Mouse (Mus musculus) intestine, postnatal 0 days (tissue): ENCODE measurements around the gene Gpam. TPM values are rescaled to one million over a fixed set of nuclear protein-coding genes. Genes with fewer than 3 reads are reported as not detected.

ENCODE experiments used
- ATAC-seq: fragments of 200-750 bp; cut with Nextera tagmentation; 2 replicates; pipeline ENCODE4 v1.8.0; 2017; ENCODE audit warnings: mild to moderate bottlenecking, moderate TSS enrichment, moderate library complexity
- H3K27ac ChIP-seq: fragments of 300-500 bp; sonication (generic); 2 replicates; pipeline ENCODE4 v1.5.1; 2014; ENCODE audit warnings: mild to moderate bottlenecking, low read depth, low read length, moderate library complexity
- H3K27me3 ChIP-seq: fragments of 300-500 bp; sonication (generic); replicated peaks from 2 replicates; pipeline ENCODE4 v1.6.1; 2014; ENCODE audit warnings: low read length, mixed read lengths; ENCODE audit not compliant: control insufficient read depth, insufficient read depth
- H3K36me3 ChIP-seq: fragments of 300-500 bp; sonication (generic); 2 replicates; pipeline ENCODE4 v1.6.1; 2014; ENCODE audit warnings: mild to moderate bottlenecking, moderate library complexity; ENCODE audit not compliant: control insufficient read depth, insufficient read depth
- H3K4me1 ChIP-seq: fragments of 300-500 bp; sonication (generic); replicated peaks from 2 replicates; pipeline ENCODE4 v1.6.1; 2014; ENCODE audit warnings: antibody characterized with exemption, low read length, mixed read lengths; ENCODE audit not compliant: control insufficient read depth, insufficient read depth
- H3K4me2 ChIP-seq: fragments of 300-500 bp; sonication (generic); replicated peaks from 2 replicates; pipeline ENCODE4 v1.6.1; 2014; ENCODE audit warnings: low read depth, mild to moderate bottlenecking, moderate library complexity
- H3K4me3 ChIP-seq: fragments of 300-500 bp; sonication (generic); 2 replicates; pipeline ENCODE4 v1.5.1; 2014; ENCODE audit warnings: low read depth, low read length
- H3K9ac ChIP-seq: fragments of 300-500 bp; sonication (generic); 2 replicates; pipeline ENCODE4 v1.6.1; 2014; ENCODE audit warnings: mild to moderate bottlenecking, low read depth, low read length
- H3K9me3 ChIP-seq: fragments of 300-500 bp; sonication (generic); 2 replicates; pipeline ENCODE4 v1.6.1; 2016; ENCODE audit warnings: mixed run types; ENCODE audit not compliant: control insufficient read depth
- CTCF ChIP-seq: sonication (generic); IDR thresholded peaks from 2 replicates; pipeline ENCODE4 v1.5.1; 2016; ENCODE audit warnings: low read depth, mild to moderate bottlenecking, control low read depth, antibody characterized with exemption, moderate library complexity
- WGBS: fragments of 180-500 bp; shearing (Covaris S2); extraction: QIAGEN DNeasy Blood & Tissue Kit; methylation state at CpG from one replicate; pipeline ENCODE4 v1.1.7; 2014; 5-methylcytosine and 5-hydroxymethylcytosine counted together
- polyA plus RNA-seq: library from polyadenylated mRNA; unstranded; fragments of >200 nt; fragmentation: Nextera tagmentation; extraction: Ambion mirVana; gene quantifications from 2 replicates; pipeline ENCODE4 v1.2.1, GENCODE M21; 2015

Gene Gpam
- polyA plus RNA-seq, 1 experiment from 2014 or later, result 6.6 TPM

DNA sequence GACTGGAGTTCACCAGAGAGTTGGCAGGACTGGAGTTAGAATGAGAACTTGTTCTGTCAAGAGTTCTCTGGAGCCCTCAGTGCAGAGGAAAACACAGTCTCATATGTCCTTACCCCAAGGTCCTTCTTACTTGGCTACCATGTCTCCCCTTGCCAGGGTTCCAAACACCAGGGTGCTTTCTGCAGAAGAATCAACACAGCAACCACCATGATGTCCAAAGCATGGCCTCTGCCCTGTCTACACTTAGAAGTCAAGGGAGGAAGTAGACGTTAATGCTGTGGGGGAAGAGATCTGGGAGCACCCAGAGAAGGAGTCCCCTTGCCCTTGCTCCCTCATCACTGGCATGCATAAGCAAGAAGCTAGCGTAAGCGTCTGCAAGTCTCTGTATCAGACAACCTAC lies 9.0 kb downstream of the Gpam start:
- no peak overlapping the region for H3K4me2 ChIP-seq
- H3K4me3 ChIP-seq, result no peak overlapping the region
- TF ChIP-seq CTCF, result no peak
- no peak overlapping the region for H3K27ac ChIP-seq
- WGBS, result 78% methylated on average over 3 of the region's 3 CpGs
- no peaks in the 10 kb centered on the region for H3K9me3 ChIP-seq
- no peaks in the 10 kb centered on the region for H3K27me3 ChIP-seq
- H3K9ac ChIP-seq, result no peak overlapping the region
- H3K4me1 ChIP-seq, result no peaks in the 10 kb centered on the region; the same call in 1 of the 2 replicates
- no peak for ATAC-seq
- no peaks in the 10 kb centered on the region for H3K36me3 ChIP-seq

DNA sequence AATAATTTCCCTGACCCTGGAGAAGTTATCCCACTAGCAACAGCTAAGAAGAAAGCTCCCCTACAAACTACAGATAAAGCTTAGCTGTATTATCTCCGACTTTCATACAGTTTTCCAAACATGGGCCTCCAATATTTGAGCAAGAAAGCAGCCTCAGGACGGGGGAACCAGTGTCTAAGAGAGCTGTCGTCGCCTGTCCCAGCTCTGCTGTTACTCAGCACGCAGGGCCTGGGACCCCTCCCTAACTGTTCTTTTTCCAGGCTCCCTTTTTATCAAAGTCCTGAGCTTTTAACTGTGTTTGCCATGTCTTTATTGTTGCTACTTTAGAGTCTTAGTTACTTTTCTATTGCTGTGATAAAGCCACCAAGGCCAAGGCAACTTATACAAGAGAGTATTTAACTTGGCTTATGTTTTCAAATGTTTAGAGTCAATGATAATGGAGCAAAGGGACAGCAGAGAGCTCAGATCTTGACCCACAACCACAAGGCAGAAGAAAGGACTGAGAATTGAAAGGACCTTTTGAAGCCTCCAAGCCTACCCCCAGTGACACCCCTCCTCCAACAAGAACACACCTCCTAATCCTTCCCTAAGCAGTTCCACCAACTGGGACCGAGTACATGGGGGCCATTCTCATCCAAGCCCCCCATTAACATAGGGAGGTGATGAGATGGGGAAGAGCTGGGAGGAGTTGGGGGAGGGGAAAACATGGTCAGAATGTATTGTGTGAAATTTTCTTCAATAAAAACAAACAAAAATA lies 9.8 kb downstream of the Gpam start:
- H3K27me3 ChIP-seq, result no peaks in the 10 kb centered on the region
- no peak overlapping the region for H3K4me2 ChIP-seq
- H3K9ac ChIP-seq, result no peak overlapping the region
- TF ChIP-seq CTCF, result no peak
- H3K4me1 ChIP-seq, result no peaks in the 10 kb centered on the region; the same call in 1 of the 2 replicates
- H3K9me3 ChIP-seq, result no peaks in the 10 kb centered on the region
- 42% methylated on average over 6 of the region's 6 CpGs for WGBS
- H3K4me3 ChIP-seq, result no peak overlapping the region
- no peaks in the 10 kb centered on the region for H3K36me3 ChIP-seq
- H3K27ac ChIP-seq, result no peak overlapping the region
- no peak for ATAC-seq

DNA sequence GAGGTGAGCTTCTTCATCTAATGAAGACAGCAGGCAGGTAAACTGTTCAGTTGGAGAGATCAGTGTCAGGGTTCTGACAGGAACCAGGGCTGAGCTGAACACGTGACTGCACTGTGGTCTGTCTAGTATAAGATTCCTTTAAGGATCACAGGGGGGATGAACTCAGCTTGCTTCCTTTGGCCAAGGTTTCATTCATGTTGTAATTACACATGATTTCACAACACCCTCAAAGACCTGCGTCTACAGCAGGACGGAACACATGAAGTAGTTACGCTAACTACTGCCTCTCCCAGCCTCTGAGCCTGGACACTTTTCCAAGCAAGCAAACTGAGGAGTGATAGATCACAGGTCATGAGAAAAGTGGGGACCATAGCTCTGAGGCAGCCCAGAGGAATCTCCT lies 11.5 kb downstream of the Gpam start:
- Histone ChIP-seq H3K4me2 (no peak overlapping the region), H3K9ac (no peak overlapping the region), H3K27me3 (no peaks in the 10 kb centered on the region), H3K4me3 (no peak overlapping the region), H3K9me3 (no peaks in the 10 kb centered on the region), H3K4me1 (no peaks in the 10 kb centered on the region), H3K36me3 (no peaks in the 10 kb centered on the region), H3K27ac (no peak overlapping the region)
- WGBS, result 56% methylated on average over 4 of the region's 4 CpGs
- no peak for TF ChIP-seq CTCF
- no peak for ATAC-seq

DNA sequence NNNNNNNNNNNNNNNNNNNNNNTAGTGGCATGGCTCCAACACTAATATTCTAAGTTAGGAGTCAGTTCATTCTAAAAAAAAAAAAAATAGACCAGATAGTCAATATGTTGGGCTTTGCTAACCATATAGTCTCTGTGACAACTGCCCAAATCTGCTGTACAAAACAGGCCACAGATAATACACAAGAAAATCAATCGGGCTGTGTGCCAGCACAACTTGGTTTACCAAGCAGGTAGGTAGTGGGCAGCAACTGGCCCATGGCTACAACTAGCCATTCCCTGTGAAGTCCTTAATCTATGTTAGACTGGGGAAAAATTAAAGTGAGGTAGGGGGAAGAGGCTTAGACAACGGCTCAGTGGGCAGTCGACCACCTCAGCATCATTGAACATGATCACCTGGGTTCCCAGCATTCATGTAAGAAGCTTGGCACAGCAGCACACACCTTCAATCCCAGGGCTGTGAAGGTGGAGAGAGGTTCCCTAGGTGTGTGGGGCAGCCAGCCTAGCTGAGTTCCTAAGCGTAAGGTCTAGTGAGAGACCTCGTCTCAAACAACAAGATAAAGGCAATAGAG lies 12.1 kb downstream of the Gpam start:
- Histone ChIP-seq H3K4me1 (no peaks in the 10 kb centered on the region), H3K4me3 (no peak overlapping the region), H3K9me3 (no peaks in the 10 kb centered on the region), H3K27me3 (no peaks in the 10 kb centered on the region), H3K9ac (no peak overlapping the region), H3K27ac (no peak overlapping the region), H3K36me3 (no peaks in the 10 kb centered on the region), H3K4me2 (no peak overlapping the region)
- 90% methylated on average over 5 of the region's 5 CpGs for WGBS
- no peak for ATAC-seq
- TF ChIP-seq CTCF, result no peak

DNA sequence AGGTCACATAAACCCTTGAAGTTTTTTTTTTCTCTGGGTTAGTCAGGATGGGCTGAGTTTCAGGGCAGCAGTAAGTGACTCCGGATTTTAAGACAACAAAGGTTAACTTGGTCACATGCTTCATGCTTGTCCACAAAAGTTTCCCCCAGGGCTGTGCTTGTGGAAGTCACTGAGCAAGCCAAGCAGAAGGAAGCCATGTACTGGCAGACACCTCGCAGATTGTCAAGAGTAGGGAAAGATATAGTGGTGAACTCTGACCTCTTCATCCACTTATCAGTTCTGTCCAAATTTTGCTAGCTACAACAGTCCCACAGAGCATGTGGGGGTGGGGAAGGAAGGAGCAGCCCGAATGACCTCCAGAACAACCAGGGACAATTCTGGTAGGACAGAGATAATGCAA lies 19.1 kb downstream of the Gpam start:
- Histone ChIP-seq H3K27me3 (no peaks in the 10 kb centered on the region), H3K36me3 (no peaks in the 10 kb centered on the region), H3K4me3 (no peak overlapping the region), H3K27ac (no peak overlapping the region), H3K9ac (no peak overlapping the region), H3K4me2 (no peak overlapping the region), H3K9me3 (no peaks in the 10 kb centered on the region), H3K4me1 (no peaks in the 10 kb centered on the region)
- no peak for TF ChIP-seq CTCF
- no peak for ATAC-seq
- WGBS, result 13% methylated on average over 3 of the region's 3 CpGs

DNA sequence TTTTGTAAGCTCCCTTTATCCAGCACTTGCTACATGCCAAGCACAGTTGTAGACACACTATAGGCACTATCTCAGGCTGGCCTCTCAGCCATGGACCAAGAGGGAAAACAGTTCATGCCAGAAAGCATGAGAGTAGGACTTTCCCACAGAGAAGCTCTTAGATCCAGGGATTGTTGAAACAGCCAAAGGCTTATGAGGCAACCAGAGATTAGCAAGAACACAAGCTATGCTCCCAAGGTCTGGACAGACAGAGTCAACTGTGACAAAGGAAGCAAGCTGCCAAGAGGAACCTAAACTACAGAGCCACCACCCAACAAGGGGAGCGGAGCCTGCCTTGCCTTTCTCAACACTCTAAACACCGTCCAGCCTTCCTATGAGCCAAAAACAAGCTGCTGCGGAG lies 21.1 kb downstream of the Gpam start:
- Histone ChIP-seq H3K4me1 (no peaks in the 10 kb centered on the region), H3K9ac (no peak overlapping the region), H3K27ac (no peak overlapping the region), H3K4me2 (no peak overlapping the region), H3K36me3 (no peaks in the 10 kb centered on the region), H3K4me3 (no peak overlapping the region), H3K27me3 (no peaks in the 10 kb centered on the region), H3K9me3 (no peaks in the 10 kb centered on the region)
- no peak for TF ChIP-seq CTCF
- no peak for ATAC-seq
- 94% methylated on average over 3 of the region's 3 CpGs for WGBS
